Mouse (Mus musculus): Measurements from ENCODE around the gene Hmga2. TPM values are rescaled to one million over a fixed set of nuclear protein-coding genes. Genes with fewer than 3 reads are reported as not detected.

Gene Hmga2
- polyA plus RNA-seq, 1 experiment from 2014 or later, result 2.6 TPM

DNA sequence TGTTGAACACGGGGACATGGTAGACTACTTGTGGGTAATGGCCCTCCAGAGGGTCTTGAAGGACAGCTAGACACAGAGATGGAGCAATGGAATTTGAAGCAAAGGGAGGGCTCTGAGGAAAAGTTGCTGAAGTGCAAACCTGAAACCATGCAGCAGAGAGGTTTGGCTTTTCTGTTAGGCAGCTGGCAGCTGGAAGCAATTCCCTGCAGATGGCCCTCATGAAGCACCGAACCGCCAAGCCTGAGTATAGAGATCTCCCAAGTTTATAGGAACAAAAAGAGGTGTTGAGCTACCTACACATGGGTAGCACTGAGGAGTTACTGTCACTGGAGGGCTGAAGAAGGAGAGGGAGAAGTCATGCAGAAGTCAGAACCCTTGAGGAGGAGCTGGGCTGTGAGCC is 13.3 kb upstream of the Hmga2 start:
- ATAC-seq (ENCODE audit: low FRiP score, low read depth), result no peak

GRCm38 (mm10) chr10:120488526-120488925 is 12.3 kb upstream of the Hmga2 start:
- 0 out of 2 replicates have a peak, but pooled peaks cover 3% of the 10 kb centered on the region for H3K9me3 ChIP-seq
- WGBS, result 79% methylated on average over 4 of the region's 4 CpGs
- no peak for ATAC-seq (ENCODE audit: low FRiP score, low read depth)

More for the DNA sequence above, 13.3 kb upstream of the Hmga2 start:
- WGBS, result 88% methylated on average over 3 of the region's 3 CpGs
- H3K4me3 ChIP-seq, result no peak overlapping the region
- H3K9me3 ChIP-seq, result 0 out of 2 replicates have a peak, but pooled peaks cover 3% of the 10 kb centered on the region
- no peaks in the 10 kb centered on the region for H3K4me1 ChIP-seq (replicated peaks)
- H3K4me2 ChIP-seq, result no peak overlapping the region
- no peak overlapping the region for H3K27ac ChIP-seq (replicated peaks)
- H3K36me3 ChIP-seq, result no peaks in the 10 kb centered on the region
- no peak overlapping the region for H3K9ac ChIP-seq
- no peaks in the 10 kb centered on the region for H3K27me3 ChIP-seq

DNA sequence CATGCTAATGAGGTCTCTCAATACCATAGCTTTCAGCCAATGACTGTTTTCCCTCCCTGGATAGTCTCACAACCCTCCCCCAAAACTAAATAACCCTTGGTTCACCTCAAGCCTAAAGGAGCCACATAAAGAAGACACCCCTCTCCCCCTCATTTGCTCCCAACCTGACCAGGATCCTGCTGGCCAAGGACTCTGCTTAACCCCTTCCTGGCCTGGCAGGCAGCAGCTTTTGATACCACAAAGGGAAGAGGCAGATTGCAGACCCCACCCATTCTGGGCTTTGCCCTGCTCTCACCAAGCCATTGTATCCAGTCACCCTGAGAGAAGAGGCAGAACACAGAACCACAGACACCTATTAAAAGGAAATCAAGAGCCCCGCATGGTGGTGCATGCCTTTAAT is 11.6 kb upstream of the Hmga2 start:
- ATAC-seq (ENCODE audit: low FRiP score, low read depth), result no peak
- 0 out of 2 replicates have a peak, but pooled peaks cover 3% of the 10 kb centered on the region for H3K9me3 ChIP-seq
- H3K36me3 ChIP-seq, result no peaks in the 10 kb centered on the region
- H3K9ac ChIP-seq, result no peak overlapping the region
- no peak overlapping the region for H3K4me3 ChIP-seq
- H3K4me1 ChIP-seq (replicated peaks), result no peaks in the 10 kb centered on the region
- no peak overlapping the region for H3K27ac ChIP-seq (replicated peaks)
- H3K4me2 ChIP-seq, result no peak overlapping the region
- no peaks in the 10 kb centered on the region for H3K27me3 ChIP-seq
- WGBS, result 96% methylated on average over 1 of the region's 1 CpGs

More at GRCm38 (mm10) chr10:120488526-120488925, 12.3 kb upstream of the Hmga2 start:
- no peaks in the 10 kb centered on the region for H3K4me1 ChIP-seq (replicated peaks)
- no peak overlapping the region for H3K9ac ChIP-seq
- H3K27me3 ChIP-seq, result no peaks in the 10 kb centered on the region
- H3K36me3 ChIP-seq, result no peaks in the 10 kb centered on the region
- H3K4me3 ChIP-seq, result no peak overlapping the region
- no peak overlapping the region for H3K4me2 ChIP-seq
- no peak overlapping the region for H3K27ac ChIP-seq (replicated peaks)

DNA sequence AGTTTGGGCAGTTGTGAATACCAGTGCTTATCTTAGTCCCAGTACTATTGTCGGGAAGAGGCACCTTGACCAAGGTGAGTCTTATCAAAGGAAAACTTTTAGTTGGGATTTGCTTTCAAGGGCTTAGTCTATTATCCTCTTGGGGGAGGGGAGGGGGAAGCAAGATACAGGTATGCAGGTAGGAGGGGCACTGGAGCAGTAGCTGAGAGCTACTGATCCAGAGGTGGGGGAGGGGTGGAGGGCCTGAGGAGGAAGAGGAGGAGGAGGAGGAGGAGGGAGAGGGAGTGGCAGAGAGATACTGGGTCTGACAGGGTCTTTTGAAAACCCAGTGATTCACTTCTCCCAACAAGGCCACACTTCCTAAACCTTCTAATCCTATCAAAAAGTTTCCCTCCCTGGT is 9.2 kb upstream of the Hmga2 start:
- no peak overlapping the region for H3K4me3 ChIP-seq
- no peaks in the 10 kb centered on the region for H3K27me3 ChIP-seq
- H3K9ac ChIP-seq, result no peak overlapping the region
- H3K4me1 ChIP-seq (replicated peaks), result no peaks in the 10 kb centered on the region
- no peak overlapping the region for H3K4me2 ChIP-seq
- H3K9me3 ChIP-seq, result 0 out of 2 replicates have a peak, but pooled peaks cover 3% of the 10 kb centered on the region
- H3K36me3 ChIP-seq, result no peaks in the 10 kb centered on the region
- WGBS, result 72% methylated on average over 1 of the region's 1 CpGs
- H3K27ac ChIP-seq (replicated peaks), result no peak overlapping the region
- ATAC-seq (ENCODE audit: low FRiP score, low read depth), result no peak

GRCm38 (mm10) chr10:120484144-120484543 is 7.9 kb upstream of the Hmga2 start:
- no peak overlapping the region for H3K9ac ChIP-seq
- 83% methylated on average over 4 of the region's 4 CpGs for WGBS
- ATAC-seq (ENCODE audit: low FRiP score, low read depth), result no peak

DNA sequence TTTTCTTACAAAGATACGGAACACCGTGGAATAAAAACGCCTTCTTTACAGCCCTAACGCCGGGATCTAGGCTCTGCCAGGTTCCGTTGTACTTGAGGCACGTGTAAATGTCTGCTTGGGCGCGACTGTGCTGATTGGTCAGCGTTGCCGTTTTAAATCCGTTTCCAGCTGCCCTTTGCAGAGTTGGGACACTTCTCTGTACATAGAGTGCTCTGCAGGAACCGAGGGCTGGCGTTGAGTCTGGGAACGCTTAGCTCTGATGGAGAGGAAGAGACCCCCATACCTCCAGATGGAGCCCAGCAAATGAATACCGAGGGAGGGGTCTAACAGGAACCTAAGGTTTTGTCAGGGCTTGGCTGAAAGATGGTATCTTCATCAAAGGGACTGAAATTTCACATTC is 1.9 kb upstream of the Hmga2 start:
- Histone ChIP-seq H3K36me3 (no peaks in the 10 kb centered on the region), H3K4me1 (replicated peaks) (peaks cover 42% of the 10 kb centered on the region), H3K4me2 (peak overlapping the region; percentile 93), H3K9me3 (no peaks in the 10 kb centered on the region), H3K4me3 (peak overlapping the region; percentile 69), H3K27ac (replicated peaks) (no peak overlapping the region), H3K27me3 (peaks cover 4% of the 10 kb centered on the region; the same call in 1 of the 2 replicates), H3K9ac (no peak overlapping the region)
- WGBS, result under 1% methylated on average over 16 of the region's 16 CpGs
- no peak for ATAC-seq (ENCODE audit: low FRiP score, low read depth)

More at GRCm38 (mm10) chr10:120484144-120484543, 7.9 kb upstream of the Hmga2 start:
- no peak overlapping the region for H3K27ac ChIP-seq (replicated peaks)
- no peak overlapping the region for H3K4me3 ChIP-seq
- 0 out of 2 replicates have a peak, but pooled peaks cover 3% of the 10 kb centered on the region for H3K9me3 ChIP-seq
- no peak overlapping the region for H3K4me2 ChIP-seq
- no peaks in the 10 kb centered on the region for H3K4me1 ChIP-seq (replicated peaks)
- H3K36me3 ChIP-seq, result no peaks in the 10 kb centered on the region
- H3K27me3 ChIP-seq, result no peaks in the 10 kb centered on the region

GRCm38 (mm10) chr10:120477501-120477900 is 1.2 kb upstream of the Hmga2 start:
- Histone ChIP-seq H3K9me3 (no peaks in the 10 kb centered on the region), H3K27me3 (peaks cover 6% of the 10 kb centered on the region; the same call in 1 of the 2 replicates), H3K9ac (peak overlapping the region; percentile 37), H3K4me3 (peak overlapping the region; percentile 69), H3K27ac (replicated peaks) (no peak overlapping the region), H3K4me1 (replicated peaks) (peaks cover 42% of the 10 kb centered on the region), H3K36me3 (no peaks in the 10 kb centered on the region), H3K4me2 (peak overlapping the region; percentile 93)
- ATAC-seq (ENCODE audit: low FRiP score, low read depth), result peak; percentile 49; the same call in 1 of the 2 replicates
- WGBS, result under 1% methylated on average over 21 of the region's 21 CpGs

DNA sequence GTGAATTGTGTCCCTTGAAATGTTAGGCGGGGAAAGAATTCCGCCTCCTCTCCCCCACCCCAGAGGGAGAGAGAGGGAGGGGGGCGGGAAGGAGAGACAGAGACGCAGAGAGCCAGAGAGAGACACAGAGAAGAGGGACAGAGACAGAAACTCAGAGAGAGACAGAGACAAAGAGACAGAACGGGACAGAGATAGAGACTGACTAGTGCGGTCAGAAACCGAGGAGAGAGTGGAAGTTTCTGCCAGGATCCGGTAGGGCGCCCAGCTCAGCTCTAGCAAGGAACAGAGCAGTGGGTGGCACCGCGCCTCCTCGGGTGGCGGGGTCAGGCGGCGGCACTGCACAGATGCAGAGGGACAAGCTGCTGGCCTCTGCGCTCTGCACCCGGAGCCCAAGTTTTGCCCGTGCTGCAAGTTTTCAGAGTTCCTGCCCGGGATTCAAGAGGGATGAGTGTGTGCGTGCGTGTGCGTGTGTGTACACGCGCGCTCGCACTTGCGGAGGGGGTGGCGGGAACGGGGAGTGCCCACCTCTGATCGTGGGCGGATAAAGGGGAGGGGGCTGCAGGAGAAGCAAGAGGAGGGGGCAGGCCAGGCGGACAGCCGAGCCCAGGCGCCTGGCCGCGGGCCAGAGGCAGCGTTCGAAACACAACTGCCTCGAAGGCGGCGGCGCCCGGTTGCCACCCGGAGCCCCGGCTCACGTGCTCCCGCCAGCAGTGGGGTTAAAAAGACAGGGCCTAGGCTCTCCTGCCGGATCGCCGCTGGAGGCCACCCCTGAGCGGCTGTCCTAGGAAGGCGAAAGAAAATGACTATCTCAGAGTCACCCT is 457 bp upstream of the Hmga2 start:
- H3K9ac ChIP-seq, result peak overlapping the region; percentile 37
- no peaks in the 10 kb centered on the region for H3K36me3 ChIP-seq
- peak; percentile 66 for ATAC-seq (ENCODE audit: low FRiP score, low read depth)
- H3K4me3 ChIP-seq, result peak overlapping the region; percentile 69
- peak overlapping the region; percentile 63 for H3K27ac ChIP-seq (replicated peaks)
- H3K4me1 ChIP-seq (replicated peaks), result peaks cover 42% of the 10 kb centered on the region
- H3K4me2 ChIP-seq, result peak overlapping the region; percentile 93
- WGBS, result under 1% methylated on average over 51 of the region's 52 CpGs
- H3K9me3 ChIP-seq, result no peaks in the 10 kb centered on the region
- peaks cover 6% of the 10 kb centered on the region; the same call in 1 of the 2 replicates for H3K27me3 ChIP-seq

DNA sequence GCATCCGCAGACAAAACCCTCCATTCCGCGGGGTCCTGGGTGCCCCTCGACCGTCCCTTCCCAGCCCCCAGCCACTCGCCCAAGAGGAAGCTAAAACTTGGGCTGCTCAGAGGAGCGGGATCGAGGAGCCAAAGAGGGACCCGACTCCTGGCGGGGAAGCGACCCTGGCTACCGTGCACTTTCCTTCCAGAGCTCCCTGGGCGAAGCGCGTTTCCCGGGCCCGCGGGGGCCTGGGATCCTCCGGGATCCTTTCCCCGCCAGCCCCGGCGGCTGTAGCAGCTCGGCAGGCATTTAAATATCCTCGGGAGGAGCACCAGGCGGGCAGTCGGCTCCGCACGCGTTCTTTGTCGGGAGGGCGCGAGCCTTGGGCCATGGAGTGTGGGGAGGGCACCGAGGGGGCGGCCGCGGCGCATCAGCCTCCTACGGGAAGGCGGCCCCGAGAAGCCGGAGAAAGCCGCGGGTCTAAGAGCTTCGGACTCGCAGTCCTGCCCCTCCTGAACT is 1.2 kb downstream of the Hmga2 start:
- Histone ChIP-seq H3K4me3 (peak overlapping the region; percentile 69), H3K4me1 (replicated peaks) (peaks cover 42% of the 10 kb centered on the region), H3K36me3 (no peaks in the 10 kb centered on the region), H3K27ac (replicated peaks) (peak overlapping the region; percentile 63), H3K4me2 (peak overlapping the region; percentile 93), H3K9me3 (no peaks in the 10 kb centered on the region), H3K9ac (peak overlapping the region; percentile 62), H3K27me3 (peaks cover 6% of the 10 kb centered on the region; the same call in 1 of the 2 replicates)
- 0% methylated on average over 43 of the region's 45 CpGs for WGBS
- ATAC-seq (ENCODE audit: low FRiP score, low read depth), result 0 out of 2 replicates have a peak, but pooled peaks have one; percentile 17

DNA sequence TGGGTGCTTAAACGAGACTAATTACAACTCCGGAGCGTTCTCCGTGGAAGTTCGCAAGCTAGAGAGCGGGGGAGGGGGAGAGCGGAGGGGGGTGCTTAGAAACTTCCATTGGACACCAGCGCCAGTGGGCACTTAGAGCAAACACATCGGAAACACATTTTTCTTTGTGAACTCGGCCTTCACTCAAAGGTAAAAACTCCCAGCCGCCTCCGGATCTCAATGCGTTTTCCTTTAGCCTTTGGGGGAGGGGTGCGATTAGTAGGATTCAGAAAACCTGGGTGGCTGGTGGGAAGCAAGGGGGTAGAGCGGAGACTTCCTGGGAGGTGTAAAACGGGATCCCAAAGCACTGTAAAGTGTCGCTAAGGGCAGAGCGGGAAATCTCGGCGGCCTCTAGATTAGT is 2.0 kb downstream of the Hmga2 start:
- WGBS, result under 1% methylated on average over 20 of the region's 20 CpGs
- Histone ChIP-seq H3K4me3 (peak overlapping the region; percentile 69), H3K9me3 (no peaks in the 10 kb centered on the region), H3K27ac (replicated peaks) (0 out of 2 replicates have a peak overlapping the region, but pooled peaks have one; percentile 25), H3K4me1 (replicated peaks) (peaks cover 42% of the 10 kb centered on the region), H3K36me3 (no peaks in the 10 kb centered on the region), H3K4me2 (peak overlapping the region; percentile 93), H3K27me3 (peaks cover 6% of the 10 kb centered on the region; the same call in 1 of the 2 replicates), H3K9ac (no peak overlapping the region)
- no peak for ATAC-seq (ENCODE audit: low FRiP score, low read depth)

GRCm38 (mm10) chr10:120473218-120473617 is 3.1 kb downstream of the Hmga2 start:
- no peak for ATAC-seq (ENCODE audit: low FRiP score, low read depth)
- Histone ChIP-seq H3K9ac (no peak overlapping the region), H3K4me1 (replicated peaks) (peaks cover 42% of the 10 kb centered on the region), H3K27ac (replicated peaks) (no peak overlapping the region), H3K4me3 (0 out of 2 replicates have a peak overlapping the region, but pooled peaks have one; percentile 69), H3K27me3 (peaks cover 3% of the 10 kb centered on the region; the same call in 1 of the 2 replicates), H3K4me2 (peak overlapping the region; percentile 22; the same call in 1 of the 2 replicates), H3K9me3 (no peaks in the 10 kb centered on the region), H3K36me3 (no peaks in the 10 kb centered on the region)
- 29% methylated on average over 4 of the region's 4 CpGs for WGBS

DNA sequence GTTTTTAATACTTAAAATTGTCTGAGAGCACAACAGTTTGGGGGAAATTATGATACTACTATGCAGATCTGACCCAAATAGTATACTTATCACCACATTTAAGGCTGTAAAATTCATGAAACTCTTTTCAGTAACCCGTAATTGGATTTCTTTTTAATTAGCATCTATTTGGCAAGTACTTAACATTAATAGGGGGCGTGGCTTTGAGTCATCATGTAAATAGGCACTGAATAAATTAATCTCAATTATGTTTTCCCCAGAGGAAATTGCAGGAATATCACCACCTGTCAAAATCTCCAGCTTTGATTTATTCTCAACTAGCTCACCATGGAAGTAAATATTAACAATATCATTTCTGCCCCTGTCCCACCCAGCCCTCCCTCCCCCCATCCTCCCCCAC is 3.7 kb downstream of the Hmga2 start:
- H3K4me1 ChIP-seq (replicated peaks), result peaks cover 36% of the 10 kb centered on the region
- no peak overlapping the region for H3K4me3 ChIP-seq
- H3K27ac ChIP-seq (replicated peaks), result no peak overlapping the region
- ATAC-seq (ENCODE audit: low FRiP score, low read depth), result no peak
- H3K4me2 ChIP-seq, result no peak overlapping the region
- H3K9ac ChIP-seq, result no peak overlapping the region
- H3K9me3 ChIP-seq, result no peaks in the 10 kb centered on the region
- peaks cover 3% of the 10 kb centered on the region; the same call in 1 of the 2 replicates for H3K27me3 ChIP-seq
- no peaks in the 10 kb centered on the region for H3K36me3 ChIP-seq
- WGBS, result 51% methylated on average over 2 of the region's 2 CpGs
